In the genomic region with DNA sequence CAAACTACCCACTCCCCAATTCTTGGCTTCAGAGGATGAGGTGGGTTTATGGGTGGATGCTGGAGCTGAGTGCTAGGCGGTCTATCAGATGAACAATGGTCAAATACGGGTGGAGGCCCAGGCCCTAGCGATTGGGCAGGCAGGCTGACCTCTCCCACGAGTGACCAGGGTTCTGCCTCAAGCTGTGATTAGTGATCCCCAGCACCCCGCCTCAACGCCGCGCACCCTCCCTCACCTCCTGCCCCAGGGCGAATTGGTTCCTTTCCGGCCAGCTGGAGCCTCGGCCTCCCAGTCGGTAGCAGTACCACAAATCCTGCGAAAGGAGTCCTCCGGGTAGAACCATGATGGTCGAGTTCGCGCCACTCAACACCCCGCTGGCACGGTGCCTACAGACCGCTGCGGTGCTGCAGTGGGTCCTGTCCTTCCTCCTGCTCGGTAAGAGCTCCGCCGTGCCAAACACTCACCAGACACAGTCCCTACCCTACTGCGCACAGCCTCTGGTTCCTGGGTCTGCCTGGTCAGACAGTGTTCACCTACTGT, we compare ENCODE assay signal across 8 mouse cellular contexts. TPM values are rescaled to one million over a fixed set of nuclear protein-coding genes. Genes with fewer than 3 reads are reported as not detected.
DNase-seq lines count a peak whose midpoint lies in the region; ATAC-seq and TF ChIP-seq lines count a peak whose summit lies in the region.

A gene (minus strand): TSS at position 538 of the 540 bp plus-strand sequence.

- H3K9ac ChIP-seq in hindbrain, embryonic 14.5 days = peak within 1 kb of the TSS; percentile 58
- no peak within 1 kb of the TSS for H3K9ac ChIP-seq in limb, embryonic 15.5 days
- H3K9ac ChIP-seq in midbrain, embryonic 16.5 days (ENCODE audit: low read depth, low read length) = peak within 1 kb of the TSS; percentile 68

- intact Hi-C loops in gastrocnemius, adult 2 months (cut with DNase I) = no loop called here
- intact Hi-C loops in gastrocnemius, postnatal 14 days (cut with DNase I; ENCODE audit: low total_unique reads) = no loop called here

- no peaks in the 10 kb centered on the region for H3K36me3 ChIP-seq in hindbrain, embryonic 14.5 days (replicated peaks; ENCODE audit: control insufficient read depth, insufficient read depth)
- no peaks in the 10 kb centered on the region for H3K36me3 ChIP-seq in limb, embryonic 15.5 days
- no peaks in the 10 kb centered on the region for H3K36me3 ChIP-seq in midbrain, embryonic 16.5 days (ENCODE audit: control insufficient read depth, insufficient read depth, low read length)

- H3K9me3 ChIP-seq in hindbrain, embryonic 14.5 days (ENCODE audit: control insufficient read depth, low read length) = no peaks in the 10 kb centered on the region
- H3K9me3 ChIP-seq in limb, embryonic 15.5 days = no peaks in the 10 kb centered on the region
- no peaks in the 10 kb centered on the region for H3K9me3 ChIP-seq in midbrain, embryonic 16.5 days (replicated peaks; ENCODE audit: control insufficient read depth, low read length, poor library complexity, severe bottlenecking)

- H3K4me2 ChIP-seq in hindbrain, embryonic 14.5 days (replicated peaks) = peak within 1 kb of the TSS; percentile 61
- peak within 1 kb of the TSS; percentile 53 for H3K4me2 ChIP-seq in limb, embryonic 15.5 days
- peak within 1 kb of the TSS; percentile 66 for H3K4me2 ChIP-seq in midbrain, embryonic 16.5 days (ENCODE audit: low read length)

- DNase-seq in gastrocnemius, adult 2 months = peak; percentile 30
- DNase-seq in gastrocnemius, postnatal 14 days = no peak
- DNase-seq in embryo, embryonic 9.5 days (ENCODE audit: extremely low spot score) = peak; percentile 43
- peak; percentile 38 for DNase-seq in hindbrain, embryonic 14.5 days (ENCODE audit: low spot score)
- DNase-seq in B cell, adult 2 months = no peak
- DNase-seq in layer of hippocampus, adult 18-20 months (ENCODE audit: low spot score in 2 of 2) = no peak

- H3K4me3 ChIP-seq in gastrocnemius, adult 2 months = no peak within 1 kb of the TSS
- H3K4me3 ChIP-seq in hindbrain, embryonic 14.5 days (replicated peaks; ENCODE audit: low read length) = peak within 1 kb of the TSS; percentile 32
- peak within 1 kb of the TSS; percentile 31 for H3K4me3 ChIP-seq in limb, embryonic 15.5 days
- peak within 1 kb of the TSS; percentile 40 for H3K4me3 ChIP-seq in midbrain, embryonic 16.5 days (ENCODE audit: low read depth, low read length)

- ATAC-seq in hindbrain, embryonic 14.5 days (ENCODE audit: low FRiP score) = peak; percentile 55; the same call in 1 of the 2 replicates
- no peak for ATAC-seq in limb, embryonic 15.5 days (ENCODE audit: insufficient number of reproducible peaks, low FRiP score, low TSS enrichment, low read depth)
- ATAC-seq in midbrain, embryonic 16.5 days = peak; percentile 75

- no peaks in the 10 kb centered on the region; the same call in 1 of the 2 replicates for H3K4me1 ChIP-seq in hindbrain, embryonic 14.5 days (replicated peaks; ENCODE audit: control insufficient read depth, insufficient read depth, low read length)
- H3K4me1 ChIP-seq in limb, embryonic 15.5 days = peaks cover 4% of the 10 kb centered on the region; the same call in 1 of the 2 replicates
- H3K4me1 ChIP-seq in midbrain, embryonic 16.5 days (ENCODE audit: control insufficient read depth, insufficient read depth, low read length) = no peaks in the 10 kb centered on the region

- no peak within 1 kb of the TSS for H3K27ac ChIP-seq in gastrocnemius, adult 2 months
- H3K27ac ChIP-seq in hindbrain, embryonic 14.5 days = no peak within 1 kb of the TSS
- no peak within 1 kb of the TSS for H3K27ac ChIP-seq in limb, embryonic 15.5 days
- no peak within 1 kb of the TSS for H3K27ac ChIP-seq in midbrain, embryonic 16.5 days (ENCODE audit: low read length)

- TF ChIP-seq CTCF in gastrocnemius, adult 2 months (IDR thresholded peaks at IDR 0.05) = no peak

- no peaks in the 10 kb centered on the region for H3K27me3 ChIP-seq in hindbrain, embryonic 14.5 days (ENCODE audit: control insufficient read depth, insufficient read depth, low read length)
- H3K27me3 ChIP-seq in limb, embryonic 15.5 days = 0 out of 2 replicates have a peak, but pooled peaks cover 5% of the 10 kb centered on the region
- no peaks in the 10 kb centered on the region for H3K27me3 ChIP-seq in midbrain, embryonic 16.5 days (ENCODE audit: control insufficient read depth, insufficient read depth, low read depth, low read length)

- 3% methylated on average over 25 of the region's 25 CpGs for WGBS in hindbrain, embryonic 14.5 days
- 5% methylated on average over 25 of the region's 25 CpGs for WGBS in limb, embryonic 15.5 days
- WGBS in midbrain, embryonic 16.5 days = 3% methylated on average over 25 of the region's 25 CpGs

RNA-seq across cellular contexts. Expression of the gene that starts here (rescaled TPM):
- total RNA-seq in gastrocnemius, adult 2 months (2021) = not detected
- not detected for total RNA-seq in gastrocnemius, postnatal 14 days (2021)
- 1.2 and 1.5 TPM in 2 replicates for polyA plus RNA-seq in hindbrain, embryonic 14.5 days (2014; fragmentation: Nextera tagmentation; extraction: Ambion mirVana)
- polyA plus RNA-seq in limb, embryonic 15.5 days (2015; fragmentation: Nextera tagmentation; extraction: Ambion mirVana) = 0.06 and 0.07 TPM in 2 replicates
- polyA plus RNA-seq in midbrain, embryonic 16.5 days (2015; fragmentation: Nextera tagmentation; extraction: Ambion mirVana) = 1.5 and 1.6 TPM in 2 replicates
- total RNA-seq in layer of hippocampus, adult 18-20 months (2021) = 1 to 10 TPM; 1.0 to 1.2 TPM

Comparison
In these comparisons a context has a peak if more than half of its experiments do, and no peak if none do; other contexts are left out.
1. Peak in DNase-seq in gastrocnemius, adult 2 months; RNA of the gene not detected or under 1 TPM.
2. DNase-seq: peak in embryo, embryonic 9.5 days (single experiment) and hindbrain, embryonic 14.5 days (single experiment); none in gastrocnemius, postnatal 14 days (single experiment), B cell, adult 2 months (0 of 2) and layer of hippocampus, adult 18-20 months (0 of 2).
3. Peak in every context shown above with its lines, with median percentiles within 50 percentile points of each other: H3K4me2 ChIP-seq.